Comparison of ENCODE assay signal across 9 mouse cellular contexts in the genomic region with DNA sequence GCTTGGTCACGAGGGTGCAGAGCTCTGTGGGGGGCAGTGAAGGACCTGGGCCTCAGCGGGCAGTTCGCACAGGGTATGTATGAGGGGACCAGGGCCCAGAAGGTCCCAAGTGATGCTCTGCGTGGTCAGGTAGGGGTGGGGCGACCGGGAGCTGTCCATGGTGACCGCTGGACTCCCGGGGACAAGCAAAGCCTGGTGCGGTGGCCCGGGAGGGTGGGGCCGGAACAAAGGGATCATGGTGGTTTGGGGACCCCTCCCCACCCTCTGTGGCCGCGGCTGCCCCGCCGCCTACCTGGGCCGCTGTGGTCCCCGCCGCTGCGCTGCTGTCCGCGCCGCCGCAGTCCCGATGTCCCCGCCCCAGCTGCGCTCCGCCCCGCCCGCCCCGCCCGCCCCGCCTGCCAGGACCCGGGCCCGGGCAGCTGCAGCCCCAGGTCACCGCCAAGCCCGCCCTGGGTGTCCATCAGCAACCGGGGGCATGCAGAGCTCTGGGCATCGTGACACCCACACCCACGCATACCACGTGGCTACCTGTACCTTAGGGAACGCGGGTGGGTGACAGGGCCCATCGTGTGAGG. TPM values are rescaled to one million over a fixed set of nuclear protein-coding genes. Genes with fewer than 3 reads are reported as not detected.
DNase-seq lines count a peak whose midpoint lies in the region; ATAC-seq and TF ChIP-seq lines count a peak whose summit lies in the region.
"Had no signal": no experiment of that assay in that cellular context is flagged by ENCODE, and none has a peak within 500 bp of the region (broad histone marks: within the 10 kb centered on the region; RNA-seq: fewer than 3 reads in every experiment).

No protein-coding gene starts in this region.

- 2% methylated on average over 25 of the region's 43 CpGs for WGBS in hindbrain, embryonic 16.5 days
- 2% methylated on average over 26 of the region's 43 CpGs for WGBS in neural tube, embryonic 14.5 days
- WGBS in thymus, adult 2 months, result 4% methylated on average over 43 of the region's 43 CpGs

- no peak for TF ChIP-seq POLR2A in thymus, adult 2 months (IDR thresholded peaks at IDR 0.05; ENCODE audit: control insufficient read depth, extremely low read depth, insufficient read depth, low read length, poor library complexity)

- H3K36me3 ChIP-seq in hindbrain, embryonic 16.5 days (ENCODE audit: control insufficient read depth, insufficient read depth, low read length), result peaks cover 4% of the 10 kb centered on the region
- H3K36me3 ChIP-seq in neural tube, embryonic 14.5 days (ENCODE audit: control insufficient read depth, insufficient read depth, low read length), result peaks cover 4% of the 10 kb centered on the region; the same call in 1 of the 2 replicates
- no peaks in the 10 kb centered on the region for H3K36me3 ChIP-seq in thymus, adult 2 months (ENCODE audit: control insufficient read depth, insufficient read depth, low read length)

- H3K4me1 ChIP-seq in hindbrain, embryonic 16.5 days (ENCODE audit: control insufficient read depth, insufficient read depth, low read depth, low read length), result peaks cover 13% of the 10 kb centered on the region
- H3K4me1 ChIP-seq in neural tube, embryonic 14.5 days (ENCODE audit: control insufficient read depth, insufficient read depth, low read length), result 0 out of 2 replicates have a peak, but pooled peaks cover 6% of the 10 kb centered on the region
- H3K4me1 ChIP-seq in thymus, adult 2 months (replicated peaks; ENCODE audit: control insufficient read depth, insufficient read depth, low read length), result no peaks in the 10 kb centered on the region

- ATAC-seq in hindbrain, embryonic 16.5 days, result peak; percentile 56
- ATAC-seq in neural tube, embryonic 14.5 days (ENCODE audit: low read depth), result peak; percentile 62

- H3K27ac ChIP-seq in hindbrain, embryonic 16.5 days (ENCODE audit: low read depth, low read length), result peak overlapping the region; percentile 29
- peak overlapping the region; percentile 34; the same call in 1 of the 2 replicates for H3K27ac ChIP-seq in neural tube, embryonic 14.5 days (ENCODE audit: low read depth, low read length)
- H3K27ac ChIP-seq in thymus, adult 2 months (ENCODE audit: control insufficient read depth, insufficient read depth, low read length), result no peak overlapping the region

- H3K9me3 ChIP-seq in hindbrain, embryonic 16.5 days (ENCODE audit: control insufficient read depth, low read length), result no peaks in the 10 kb centered on the region
- no peaks in the 10 kb centered on the region for H3K9me3 ChIP-seq in neural tube, embryonic 14.5 days (ENCODE audit: control insufficient read depth, low read length)

- peak; percentile 26 for DNase-seq in adrenal gland, adult 2 months
- DNase-seq in adrenal gland, postnatal 4 days (ENCODE audit: low spot score in 2 of 2), result no peak
- peak; percentile 16 for DNase-seq in lung, postnatal 10 days
- no peak for DNase-seq in lung, postnatal 25 days (ENCODE audit: low spot score)
- DNase-seq in thymus, adult 2 months, result no peak
- no peak for DNase-seq in frontal cortex, postnatal 14 days (ENCODE audit: low spot score in 2 of 2)

- peak overlapping the region; percentile 60 for H3K4me3 ChIP-seq in hindbrain, embryonic 16.5 days (ENCODE audit: low read length)
- H3K4me3 ChIP-seq in neural tube, embryonic 14.5 days (ENCODE audit: low read depth, low read length), result peak overlapping the region; percentile 48
- no peak overlapping the region for H3K4me3 ChIP-seq in thymus, adult 2 months (ENCODE audit: control insufficient read depth, insufficient read depth, low read length)

- H3K4me2 ChIP-seq in hindbrain, embryonic 16.5 days (ENCODE audit: low read length), result peak overlapping the region; percentile 91
- H3K4me2 ChIP-seq in neural tube, embryonic 14.5 days (ENCODE audit: low read depth, low read length), result peak overlapping the region; percentile 71

- peaks cover 2% of the 10 kb centered on the region for H3K27me3 ChIP-seq in hindbrain, embryonic 16.5 days (replicated peaks; ENCODE audit: control insufficient read depth, insufficient read depth, low read length)
- peaks cover 3% of the 10 kb centered on the region; the same call in 1 of the 2 replicates for H3K27me3 ChIP-seq in neural tube, embryonic 14.5 days (ENCODE audit: control insufficient read depth, insufficient read depth, low read length)
- peaks cover 5% of the 10 kb centered on the region; the same call in 1 of the 2 replicates for H3K27me3 ChIP-seq in thymus, adult 2 months (ENCODE audit: control insufficient read depth, insufficient read depth, low read length)

- H3K9ac ChIP-seq in hindbrain, embryonic 16.5 days (ENCODE audit: low read depth, low read length), result peak overlapping the region; percentile 94
- H3K9ac ChIP-seq in neural tube, embryonic 14.5 days (replicated peaks; ENCODE audit: low read depth, low read length), result peak overlapping the region; percentile 77

- TF ChIP-seq CTCF in thymus, adult 2 months (IDR thresholded peaks at IDR 0.05; ENCODE audit: borderline replicate concordance, control insufficient read depth, extremely low read depth, insufficient read depth, low read length, poor library complexity), result no peak

RNA-seq across cellular contexts. Expression of gene Diras1, which starts 0.3 kb away (rescaled TPM):
- total RNA-seq in adrenal gland, adult 2 months (2021), result 1 to 10 TPM; 1.4 to 3.6 TPM
- polyA plus RNA-seq in adrenal gland, adult 2 months (2012; rRNA removed), result 2.1 and 2.4 TPM in 2 replicates
- 1 to 10 TPM; 2.9 to 3.5 TPM for total RNA-seq in adrenal gland, postnatal 4 days (2021)
- polyA plus RNA-seq in hindbrain, embryonic 16.5 days (2015; fragmentation: Nextera tagmentation; extraction: Ambion mirVana), result 74.4 and 81.7 TPM in 2 replicates
- polyA plus RNA-seq in neural tube, embryonic 14.5 days (2014; fragmentation: Nextera tagmentation; extraction: Ambion mirVana), result 24.0 and 28.8 TPM in 2 replicates
- polyA plus RNA-seq in thymus, adult 2 months (2012; rRNA removed), result 0.05 and 0.13 TPM in 2 replicates
- total RNA-seq: neutrophil, adult 5-6 weeks had no signal

RNA-seq across cellular contexts. Expression of gene Gng7, which starts 10.4 kb away (rescaled TPM):
- 1 to 10 TPM; 5.4 to 9.2 TPM for total RNA-seq in adrenal gland, adult 2 months (2021)
- 8.5 and 8.6 TPM in 2 replicates for polyA plus RNA-seq in adrenal gland, adult 2 months (2012; rRNA removed)
- total RNA-seq in adrenal gland, postnatal 4 days (2021), result 1 to 10 TPM; 5.4 to 6.7 TPM
- polyA plus RNA-seq in hindbrain, embryonic 16.5 days (2015; fragmentation: Nextera tagmentation; extraction: Ambion mirVana), result 25.4 and 27.0 TPM in 2 replicates
- 20.3 and 22.7 TPM in 2 replicates for polyA plus RNA-seq in neural tube, embryonic 14.5 days (2014; fragmentation: Nextera tagmentation; extraction: Ambion mirVana)
- 0.63 and 0.80 TPM in 2 replicates for polyA plus RNA-seq in thymus, adult 2 months (2012; rRNA removed)
- total RNA-seq: neutrophil, adult 5-6 weeks had no signal

RNA-seq across cellular contexts. Expression of gene Slc39a3, which starts 12.1 kb away (rescaled TPM):
- 10 to 100 TPM; 50.9 to 53.0 TPM for total RNA-seq in adrenal gland, adult 2 months (2021)
- 121 and 154 TPM in 2 replicates for polyA plus RNA-seq in adrenal gland, adult 2 months (2012; rRNA removed)
- 10 to 100 TPM; 32.9 to 36.3 TPM for total RNA-seq in adrenal gland, postnatal 4 days (2021)
- 48.3 and 54.3 TPM in 2 replicates for polyA plus RNA-seq in hindbrain, embryonic 16.5 days (2015; fragmentation: Nextera tagmentation; extraction: Ambion mirVana)
- polyA plus RNA-seq in neural tube, embryonic 14.5 days (2014; fragmentation: Nextera tagmentation; extraction: Ambion mirVana), result 26.7 and 34.6 TPM in 2 replicates
- polyA plus RNA-seq in thymus, adult 2 months (2012; rRNA removed), result 52.7 and 57.6 TPM in 2 replicates

RNA-seq across cellular contexts. Expression of gene Sgta, which starts 34.8 kb away (rescaled TPM):
- total RNA-seq in adrenal gland, adult 2 months (2021), result 100 to 1,000 TPM; 198 to 288 TPM
- polyA plus RNA-seq in adrenal gland, adult 2 months (2012; rRNA removed), result 495 and 554 TPM in 2 replicates
- total RNA-seq in adrenal gland, postnatal 4 days (2021), result 100 to 1,000 TPM; 158 to 163 TPM
- polyA plus RNA-seq in hindbrain, embryonic 16.5 days (2015; fragmentation: Nextera tagmentation; extraction: Ambion mirVana), result 334 and 346 TPM in 2 replicates
- 264 and 279 TPM in 2 replicates for polyA plus RNA-seq in neural tube, embryonic 14.5 days (2014; fragmentation: Nextera tagmentation; extraction: Ambion mirVana)
- 265 and 279 TPM in 2 replicates for polyA plus RNA-seq in thymus, adult 2 months (2012; rRNA removed)

RNA-seq across cellular contexts. Expression of gene Thop1, which starts 44.7 kb away (rescaled TPM):
- total RNA-seq in adrenal gland, adult 2 months (2021), result 10 to 100 TPM; 40.5 to 77.9 TPM
- polyA plus RNA-seq in adrenal gland, adult 2 months (2012; rRNA removed), result 75.0 and 95.7 TPM in 2 replicates
- total RNA-seq in adrenal gland, postnatal 4 days (2021), result 10 to 100 TPM; 39.1 to 46.7 TPM
- polyA plus RNA-seq in hindbrain, embryonic 16.5 days (2015; fragmentation: Nextera tagmentation; extraction: Ambion mirVana), result 49.8 and 53.5 TPM in 2 replicates
- polyA plus RNA-seq in neural tube, embryonic 14.5 days (2014; fragmentation: Nextera tagmentation; extraction: Ambion mirVana), result 33.3 and 36.8 TPM in 2 replicates
- polyA plus RNA-seq in thymus, adult 2 months (2012; rRNA removed), result 30.7 and 35.7 TPM in 2 replicates

Comparison
In these comparisons a context has a peak if more than half of its experiments do, and no peak if none do; other contexts are left out.
1. DNase-seq: peak in adrenal gland, adult 2 months (single experiment) and lung, postnatal 10 days (single experiment); none in adrenal gland, postnatal 4 days (0 of 2), lung, postnatal 25 days (single experiment), thymus, adult 2 months (single experiment) and frontal cortex, postnatal 14 days (0 of 2).